Mouse (Mus musculus) liver, adult 10 weeks (tissue): ENCODE data around the gene Tchh. TPM values are rescaled to one million over a fixed set of nuclear protein-coding genes. Genes with fewer than 3 reads are reported as not detected.

Source experiments
- polyA plus RNA-seq: library from polyadenylated mRNA; stranded (reverse); fragments of 350-450 nt; fragmentation: Illumina TruSeq; extraction: RNeasy Lipid Tissue Mini Kit (QIAGEN cat#74804); gene quantifications from one replicate; pipeline ENCODE4 v1.2.3, GENCODE M21; 2014; ENCODE audit warnings: low read depth, low replicate concordance

Gene Tchh
- 0.13 TPM for polyA plus RNA-seq

DNA sequence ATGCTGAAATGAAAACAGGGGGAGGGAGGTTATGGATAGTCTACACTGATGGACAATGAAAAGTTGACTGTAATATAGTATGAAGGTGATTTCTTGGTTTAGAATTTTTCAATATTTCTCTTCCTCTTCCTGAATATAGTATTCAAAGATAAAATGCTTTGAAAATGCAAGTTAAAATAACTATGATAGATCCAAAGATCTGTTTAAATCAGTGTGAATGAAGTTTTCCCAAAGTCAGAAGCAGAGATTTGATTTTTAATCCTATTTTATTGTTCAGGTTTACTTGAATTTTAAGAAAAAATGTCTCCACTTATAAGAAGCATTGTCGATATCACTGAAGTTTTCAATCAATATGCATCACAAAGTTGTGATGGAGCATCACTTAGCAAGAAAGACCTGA, at the start of gene Tchh:
TSS of gene Tchh (plus strand) at position 301 of the 400 bp plus-strand sequence.

DNA sequence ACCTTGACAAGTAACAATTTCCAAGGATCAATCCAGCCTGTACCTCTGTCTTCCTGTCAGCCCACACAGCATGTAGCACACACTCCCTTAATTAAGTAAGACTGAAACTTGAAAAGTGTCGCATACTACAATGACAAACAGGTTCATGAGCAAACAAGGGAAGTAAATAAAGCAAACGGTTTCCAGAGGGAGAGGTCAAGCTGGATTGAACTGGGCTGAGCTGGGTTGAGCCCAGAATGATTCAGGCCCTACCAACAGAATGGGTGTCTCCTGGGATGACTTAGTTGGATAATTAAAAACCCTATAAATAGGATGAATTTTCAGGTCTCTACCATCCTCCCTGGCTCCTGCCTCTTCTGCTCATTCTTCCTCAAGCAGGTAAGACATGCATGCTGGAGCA, 48.8 kb upstream of the Tchh start, which contains the start of gene Rptn:
TSS of gene Rptn (plus strand) at position 334 of the 400 bp plus-strand sequence.

DNA sequence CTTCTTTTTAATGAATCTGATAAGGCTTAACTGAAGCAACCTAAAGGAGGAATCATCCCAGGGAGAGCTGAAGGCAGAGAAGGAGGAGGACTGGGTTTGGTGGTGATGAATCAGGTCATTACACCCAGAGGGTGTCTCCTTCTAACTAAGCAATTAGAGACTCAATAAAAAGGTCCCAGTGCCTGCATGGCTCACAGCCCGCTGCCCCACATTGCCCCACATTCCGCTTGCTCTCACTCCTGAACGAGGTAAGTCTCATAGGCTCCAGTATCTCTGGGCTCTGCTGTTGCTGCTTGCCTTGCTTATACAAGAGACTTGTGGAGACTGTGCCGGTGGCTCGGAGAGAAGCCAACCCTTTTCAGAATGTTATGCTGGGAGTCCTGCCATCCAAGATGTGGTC, 26.4 kb downstream of the Tchh start, which contains the start of gene Tchhl1:
TSS of gene Tchhl1 (plus strand) at position 194 of the 400 bp plus-strand sequence.

Other genes with a start within 250 kb of the Tchh start
- not detected for gene Flg2, start 245.1 kb upstream of the Tchh start, polyA plus RNA-seq
- not detected for gene Flg, start 168.8 kb upstream of the Tchh start, polyA plus RNA-seq
- not detected for gene Hrnr, start 122.6 kb upstream of the Tchh start, polyA plus RNA-seq
- gene Rptn, start 48.6 kb upstream of the Tchh start, polyA plus RNA-seq: not detected
- gene Tchhl1, start 26.4 kb downstream of the Tchh start, polyA plus RNA-seq: not detected
- 21.6 TPM for gene S100a11, start 78.2 kb downstream of the Tchh start, polyA plus RNA-seq
- 180 TPM for gene S100a10, start 112.8 kb downstream of the Tchh start, polyA plus RNA-seq
- gene Tdpoz2, start 210.4 kb downstream of the Tchh start, polyA plus RNA-seq: not detected
- gene Tdpoz1, start 234.0 kb downstream of the Tchh start, polyA plus RNA-seq: not detected